Mouse (Mus musculus) heart, embryonic 16.5 days (tissue): ENCODE measurements at regions not wholly inside any gene's neighbourhood (a gene's known extent, or its start where the extent isn't known, plus 50 kb on each side); places are given as distances from the start of the nearest gene placed in this dataset.

Experiments used
- ATAC-seq: fragments of 200-750 bp; cut with Nextera tagmentation; replicated peaks from 2 replicates; pipeline ENCODE4 v1.8.0; 2017; ENCODE audit warnings: moderate number of reproducible peaks; ENCODE audit not compliant: insufficient read depth, low FRiP score; ENCODE audit errors: extremely low read depth
- H3K27ac ChIP-seq: fragments of 300-500 bp; sonication (generic); 2 replicates; pipeline ENCODE4 v1.5.1; 2014; ENCODE audit warnings: mild to moderate bottlenecking, low read length, control low read depth, moderate library complexity
- H3K27me3 ChIP-seq: fragments of 300-500 bp; sonication (generic); 2 replicates; pipeline ENCODE4 v1.6.1; 2014; ENCODE audit warnings: low read length, mixed read lengths; ENCODE audit not compliant: control insufficient read depth, insufficient read depth
- H3K36me3 ChIP-seq: fragments of 300-500 bp; sonication (generic); 2 replicates; pipeline ENCODE4 v1.6.1; 2014; ENCODE audit not compliant: control insufficient read depth, insufficient read depth
- H3K4me1 ChIP-seq: fragments of 300-500 bp; sonication (generic); 2 replicates; pipeline ENCODE4 v1.6.1; 2014; ENCODE audit warnings: low read length, mixed read lengths; ENCODE audit not compliant: control insufficient read depth, insufficient read depth
- H3K4me2 ChIP-seq: fragments of 300-500 bp; sonication (generic); 2 replicates; pipeline ENCODE4 v1.6.1; 2014; ENCODE audit warnings: low read depth, mild to moderate bottlenecking, control low read depth, low read length
- H3K4me3 ChIP-seq: fragments of 300-500 bp; sonication (generic); 2 replicates; pipeline ENCODE4 v1.5.1; 2014; ENCODE audit warnings: mild to moderate bottlenecking, control low read depth, low read length
- H3K9ac ChIP-seq: fragments of 300-500 bp; sonication (generic); 2 replicates; pipeline ENCODE4 v1.6.1; 2014; ENCODE audit warnings: low read length, control low read depth
- H3K9me3 ChIP-seq: fragments of 300-500 bp; sonication (generic); replicated peaks from 2 replicates; pipeline ENCODE4 v1.6.1; 2016; ENCODE audit warnings: low read length; ENCODE audit not compliant: control insufficient read depth
- WGBS: fragments of 180-500 bp; shearing (Covaris S2); extraction: QIAGEN DNeasy Blood & Tissue Kit; methylation state at CpG from one replicate; pipeline ENCODE4 v1.1.7; 2014; 5-methylcytosine and 5-hydroxymethylcytosine counted together

DNA sequence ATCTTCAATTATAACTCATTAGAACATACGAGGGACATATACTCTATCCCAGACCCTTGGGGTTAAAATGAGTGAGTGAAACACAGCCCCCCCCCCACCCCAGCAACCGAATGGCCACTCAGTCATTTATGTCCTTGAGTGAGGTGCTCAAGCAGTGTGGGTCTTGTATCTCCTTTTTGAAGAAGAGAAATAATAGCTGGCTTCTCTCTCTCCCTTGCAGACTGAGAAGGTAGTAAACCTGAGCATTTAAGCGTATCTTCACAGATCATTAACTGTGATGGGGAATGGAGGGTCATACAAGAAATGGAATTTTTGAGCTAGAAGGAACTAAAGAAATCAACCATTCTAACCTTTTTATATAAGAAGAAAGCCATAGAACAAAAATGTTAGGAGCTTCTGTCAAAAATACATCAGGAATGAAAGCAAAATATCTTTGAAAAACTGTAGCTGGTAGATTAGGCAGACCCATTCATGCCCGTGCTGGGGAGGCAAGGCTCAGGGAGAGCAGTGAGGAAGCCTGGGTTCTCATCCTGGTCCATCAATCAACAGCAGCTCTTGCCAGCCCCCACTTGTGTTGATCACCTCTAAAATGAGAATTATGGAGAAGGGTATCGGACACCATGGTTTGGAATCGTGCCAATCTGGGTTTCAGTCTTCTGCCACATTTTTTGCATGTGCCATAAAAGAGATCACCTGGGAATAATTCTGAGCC is 98.4 kb upstream of the Plxna2 start:
- Histone ChIP-seq H3K27ac (no peak overlapping the region), H3K9ac (no peak overlapping the region), H3K4me3 (no peak overlapping the region), H3K36me3 (no peaks in the 10 kb centered on the region), H3K4me2 (no peak overlapping the region), H3K9me3 (no peaks in the 10 kb centered on the region), H3K27me3 (no peaks in the 10 kb centered on the region), H3K4me1 (peaks cover 9% of the 10 kb centered on the region)
- WGBS, result 80% methylated on average over 6 of the region's 6 CpGs
- no peak for ATAC-seq

DNA sequence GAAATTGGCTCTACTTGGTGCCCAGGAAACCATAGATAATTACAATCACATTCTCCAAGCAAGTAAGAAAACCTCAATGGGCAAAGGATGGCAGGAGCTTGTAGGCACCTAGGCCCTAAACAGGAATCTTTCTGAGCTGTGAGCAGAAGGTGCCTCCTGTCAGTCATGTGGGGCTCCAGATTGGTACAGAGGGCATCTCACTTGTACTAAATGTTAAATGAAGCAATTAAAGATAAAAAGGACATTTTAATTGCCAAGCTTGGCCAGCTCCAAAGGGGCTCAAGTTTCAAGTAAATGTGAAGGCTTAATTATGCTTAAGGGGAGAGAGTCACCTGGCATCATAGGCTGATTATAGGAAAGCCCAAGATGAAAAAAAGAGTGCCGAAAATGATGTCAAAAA is 101.9 kb upstream of the Plxna2 start:
- ATAC-seq, result no peak
- Histone ChIP-seq H3K4me1 (peaks cover 7% of the 10 kb centered on the region), H3K4me3 (no peak overlapping the region), H3K27me3 (no peaks in the 10 kb centered on the region), H3K9ac (no peak overlapping the region), H3K4me2 (no peak overlapping the region), H3K27ac (no peak overlapping the region), H3K36me3 (no peaks in the 10 kb centered on the region), H3K9me3 (no peaks in the 10 kb centered on the region)
- 85% methylated on average over 1 of the region's 1 CpGs for WGBS

DNA sequence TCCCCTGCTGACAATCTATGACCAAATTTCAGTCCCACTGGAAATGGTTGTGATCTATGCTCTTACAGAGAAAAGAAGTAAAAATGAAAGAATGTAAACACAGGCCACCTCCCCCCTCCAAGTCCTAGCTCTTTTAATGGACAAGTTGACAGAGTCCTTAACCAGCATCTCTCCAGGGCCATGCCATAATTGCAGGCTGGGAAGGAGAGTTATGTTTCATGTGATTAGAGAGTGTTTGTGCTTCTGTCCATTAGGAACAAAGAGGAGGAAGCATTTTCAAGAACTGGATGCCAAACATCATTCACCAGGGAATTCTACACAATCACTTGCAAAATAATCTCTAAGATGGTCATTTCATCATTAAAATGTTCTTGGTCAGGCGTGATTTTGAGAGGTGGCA is 109.7 kb upstream of the Plxna2 start:
- 49% methylated on average over 1 of the region's 1 CpGs for WGBS
- no peaks in the 10 kb centered on the region for H3K36me3 ChIP-seq
- H3K27me3 ChIP-seq, result no peaks in the 10 kb centered on the region
- H3K9ac ChIP-seq, result no peak overlapping the region
- no peaks in the 10 kb centered on the region for H3K9me3 ChIP-seq
- H3K4me3 ChIP-seq, result no peak overlapping the region
- no peak overlapping the region for H3K27ac ChIP-seq
- ATAC-seq, result no peak
- no peaks in the 10 kb centered on the region for H3K4me1 ChIP-seq
- H3K4me2 ChIP-seq, result no peak overlapping the region

DNA sequence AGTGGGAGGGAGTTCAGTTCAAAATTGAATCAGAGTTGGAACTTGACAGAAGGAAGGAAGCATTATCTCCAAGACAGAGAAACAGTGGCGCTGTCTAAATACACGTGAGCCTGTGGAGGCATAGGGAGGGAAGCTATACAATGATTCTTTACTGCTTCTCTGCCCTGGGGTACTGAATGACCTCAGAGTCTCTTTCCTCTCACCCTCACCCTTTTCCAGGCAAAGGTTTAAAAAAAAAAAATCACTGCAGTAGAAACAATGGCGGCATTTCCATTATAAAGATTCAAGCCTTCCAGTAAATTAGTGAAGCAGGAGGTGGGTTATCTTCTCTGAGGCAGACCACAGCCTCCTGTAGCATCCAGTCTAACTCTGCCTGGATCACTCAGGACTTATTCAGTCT is 112.2 kb upstream of the Plxna2 start:
- H3K27ac ChIP-seq, result no peak overlapping the region
- H3K9ac ChIP-seq, result no peak overlapping the region
- H3K27me3 ChIP-seq, result no peaks in the 10 kb centered on the region
- 43% methylated on average over 3 of the region's 3 CpGs for WGBS
- H3K4me2 ChIP-seq, result no peak overlapping the region
- H3K9me3 ChIP-seq, result no peaks in the 10 kb centered on the region
- no peaks in the 10 kb centered on the region for H3K36me3 ChIP-seq
- ATAC-seq, result no peak
- H3K4me1 ChIP-seq, result no peaks in the 10 kb centered on the region
- no peak overlapping the region for H3K4me3 ChIP-seq

DNA sequence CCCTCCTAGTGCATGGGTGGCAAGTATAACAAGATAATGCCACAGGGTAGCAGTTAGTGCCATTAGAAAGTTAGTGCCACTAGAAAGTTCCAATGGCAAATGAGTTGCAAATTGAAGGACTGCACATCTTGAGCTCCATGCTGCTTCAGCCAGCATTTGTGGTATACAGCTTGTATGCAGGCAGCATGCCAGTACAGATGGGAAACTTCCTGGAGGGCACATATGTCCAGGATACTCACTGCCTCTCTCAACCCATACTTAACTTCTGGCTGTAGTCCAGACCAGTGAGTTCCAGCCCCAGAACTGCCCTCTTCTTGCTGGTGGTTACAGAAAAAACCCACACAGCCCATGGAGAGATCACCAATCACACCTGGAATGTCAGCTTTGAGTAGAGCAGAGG is 113.8 kb upstream of the Plxna2 start:
- no peak overlapping the region for H3K4me2 ChIP-seq
- H3K27ac ChIP-seq, result no peak overlapping the region
- H3K4me1 ChIP-seq, result no peaks in the 10 kb centered on the region
- H3K9me3 ChIP-seq, result no peaks in the 10 kb centered on the region
- H3K36me3 ChIP-seq, result no peaks in the 10 kb centered on the region
- ATAC-seq, result no peak
- no peaks in the 10 kb centered on the region for H3K27me3 ChIP-seq
- no peak overlapping the region for H3K4me3 ChIP-seq
- H3K9ac ChIP-seq, result no peak overlapping the region

DNA sequence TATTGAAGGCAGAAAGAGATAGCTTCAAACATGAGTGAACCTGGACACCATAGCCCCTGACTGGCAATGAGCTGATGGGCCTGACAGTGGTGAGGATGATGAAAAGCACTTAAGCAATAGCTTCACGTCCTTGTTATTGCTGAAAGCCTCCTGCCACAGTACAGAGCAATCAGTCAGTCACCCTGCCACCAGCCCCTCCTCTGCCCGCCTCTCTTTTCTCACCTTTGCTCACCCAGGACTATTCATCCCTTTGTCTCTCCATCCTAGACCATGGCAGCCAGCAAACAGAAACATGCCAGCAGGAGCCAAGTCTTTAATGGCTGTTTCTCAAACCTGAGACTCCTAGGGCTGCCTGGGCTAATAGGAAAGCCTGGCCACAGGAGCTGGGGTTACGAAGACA is 114.5 kb upstream of the Plxna2 start:
- no peaks in the 10 kb centered on the region for H3K27me3 ChIP-seq
- H3K4me1 ChIP-seq, result no peaks in the 10 kb centered on the region
- no peak for ATAC-seq
- no peak overlapping the region for H3K9ac ChIP-seq
- no peak overlapping the region for H3K4me2 ChIP-seq
- WGBS, result 61% methylated on average over 3 of the region's 3 CpGs
- no peak overlapping the region for H3K4me3 ChIP-seq
- H3K27ac ChIP-seq, result no peak overlapping the region
- no peaks in the 10 kb centered on the region for H3K36me3 ChIP-seq
- H3K9me3 ChIP-seq, result no peaks in the 10 kb centered on the region

DNA sequence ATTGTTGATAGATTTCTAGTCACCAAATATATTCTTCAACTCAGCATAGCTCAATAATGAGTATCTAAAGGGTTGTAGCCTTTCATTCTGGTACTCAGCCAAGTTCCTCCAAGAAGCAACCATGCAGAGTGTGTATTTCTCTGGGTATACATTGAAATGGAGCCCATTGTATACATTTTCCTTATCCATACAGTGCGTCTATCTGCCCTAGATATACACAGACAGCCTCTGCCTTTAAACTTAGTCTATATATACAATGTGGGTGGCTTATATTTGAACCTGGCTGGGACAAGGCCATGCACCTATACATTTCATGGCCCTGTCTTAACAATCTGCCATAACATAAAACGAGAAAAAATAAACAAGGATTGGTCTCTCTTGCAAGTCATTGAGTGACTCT is 121.6 kb upstream of the Plxna2 start:
- Histone ChIP-seq H3K27me3 (no peaks in the 10 kb centered on the region), H3K9me3 (no peaks in the 10 kb centered on the region), H3K4me3 (no peak overlapping the region), H3K4me1 (no peaks in the 10 kb centered on the region), H3K9ac (no peak overlapping the region), H3K36me3 (no peaks in the 10 kb centered on the region), H3K4me2 (no peak overlapping the region), H3K27ac (no peak overlapping the region)
- 73% methylated on average over 2 of the region's 2 CpGs for WGBS
- ATAC-seq, result no peak

DNA sequence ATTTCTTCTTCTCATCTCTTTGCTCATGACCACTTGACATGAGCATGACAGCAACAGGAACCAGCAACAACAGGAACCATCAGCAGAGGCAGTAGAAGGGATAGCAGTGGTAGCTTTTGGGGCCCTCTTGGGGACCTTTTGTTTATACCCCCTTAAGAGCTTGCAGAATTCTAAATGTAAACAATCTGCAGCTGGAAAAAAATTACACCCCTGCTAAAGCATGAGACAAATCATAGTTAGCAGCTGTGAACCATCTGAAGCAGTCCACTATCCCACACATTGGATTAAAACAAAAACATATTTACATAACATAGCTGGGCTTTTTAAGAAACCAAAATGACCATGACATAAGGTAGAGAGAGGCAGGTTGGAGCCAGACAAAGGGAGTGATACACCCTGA is 126.9 kb upstream of the Plxna2 start:
- no peaks in the 10 kb centered on the region for H3K9me3 ChIP-seq
- H3K4me2 ChIP-seq, result no peak overlapping the region
- H3K4me3 ChIP-seq, result no peak overlapping the region
- no peak overlapping the region for H3K9ac ChIP-seq
- no peaks in the 10 kb centered on the region for H3K27me3 ChIP-seq
- no peaks in the 10 kb centered on the region for H3K36me3 ChIP-seq
- ATAC-seq, result no peak
- H3K27ac ChIP-seq, result no peak overlapping the region
- H3K4me1 ChIP-seq, result no peaks in the 10 kb centered on the region

DNA sequence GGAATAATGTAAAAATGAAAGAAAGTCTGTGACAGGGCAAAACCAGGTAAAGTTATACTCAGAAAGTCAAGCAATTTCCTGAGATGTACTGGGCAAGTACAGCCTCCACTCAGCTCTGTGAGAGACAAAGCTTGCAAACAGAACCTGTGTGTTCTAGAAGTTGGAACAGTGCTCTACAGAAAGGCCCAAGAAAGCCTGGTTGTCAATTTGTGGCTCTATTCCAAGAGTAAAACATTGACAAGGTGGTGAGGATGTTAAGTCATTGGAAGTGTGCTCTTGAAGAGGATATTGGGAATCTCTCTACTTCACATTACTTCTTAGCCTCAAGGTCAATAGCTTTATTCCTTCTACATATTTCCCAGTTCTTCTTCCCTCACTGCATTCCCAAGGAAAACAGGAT is 129.9 kb upstream of the Plxna2 start:
- Histone ChIP-seq H3K4me2 (no peak overlapping the region), H3K36me3 (no peaks in the 10 kb centered on the region), H3K27ac (no peak overlapping the region), H3K4me3 (no peak overlapping the region), H3K9me3 (no peaks in the 10 kb centered on the region), H3K4me1 (no peaks in the 10 kb centered on the region), H3K9ac (no peak overlapping the region), H3K27me3 (no peaks in the 10 kb centered on the region)
- ATAC-seq, result no peak

DNA sequence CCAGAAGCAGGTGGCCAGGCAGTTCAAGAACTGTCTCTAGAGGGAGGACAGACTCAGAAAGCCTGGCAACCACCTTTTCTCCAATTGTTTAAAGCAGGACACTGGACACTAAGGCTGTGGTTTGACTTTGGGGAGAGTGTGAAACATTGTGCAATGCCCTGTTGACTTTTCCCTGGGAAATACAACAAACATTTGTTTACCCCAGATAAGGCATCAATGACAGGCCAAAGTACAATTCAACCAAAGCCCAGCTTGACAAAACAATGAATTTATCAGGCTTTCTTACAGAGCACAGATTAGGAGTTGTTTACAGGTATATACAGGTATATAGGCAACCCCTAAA is 135.3 kb upstream of the Plxna2 start:
- no peak for ATAC-seq
- Histone ChIP-seq H3K9me3 (no peaks in the 10 kb centered on the region), H3K27me3 (no peaks in the 10 kb centered on the region), H3K4me1 (no peaks in the 10 kb centered on the region), H3K36me3 (no peaks in the 10 kb centered on the region), H3K4me2 (no peak overlapping the region), H3K9ac (no peak overlapping the region), H3K4me3 (no peak overlapping the region), H3K27ac (no peak overlapping the region)
